Comparison of ENCODE assay signal across 8 mouse cellular contexts in the genomic region with DNA sequence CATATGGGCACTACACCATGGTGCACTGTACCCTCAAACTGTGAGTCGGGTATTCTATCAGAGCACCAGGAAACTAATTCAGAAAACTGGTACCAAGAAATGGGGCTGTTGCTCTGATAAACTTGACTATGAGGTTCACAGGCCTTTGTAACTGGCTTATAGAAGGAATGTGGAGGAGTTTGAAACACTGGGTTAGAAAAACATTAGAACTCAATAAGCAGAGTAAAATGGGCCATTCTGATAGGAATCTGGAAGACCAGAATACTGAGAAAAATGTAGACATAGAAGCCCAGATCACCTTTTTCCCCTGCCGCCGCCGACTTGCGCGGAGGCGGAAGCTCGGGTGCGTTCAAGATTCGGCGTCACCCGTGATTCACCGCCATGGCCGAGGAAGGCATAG. TPM values are rescaled to one million over a fixed set of nuclear protein-coding genes. Genes with fewer than 3 reads are reported as not detected.
DNase-seq lines count a peak whose midpoint lies in the region; ATAC-seq and TF ChIP-seq lines count a peak whose summit lies in the region.

Gene Rps12-ps3, plus strand, starts transcription at position 301 of the 400 bp plus-strand sequence.

- H3K27ac ChIP-seq in kidney, embryonic 15.5 days, result no peak within 1 kb of the TSS
- no peak within 1 kb of the TSS for H3K27ac ChIP-seq in ES-E14 (ENCODE audit: insufficient read depth, low read depth, low read length, poor library complexity, severe bottlenecking)
- H3K27ac ChIP-seq in cortical plate, adult 2 months (ENCODE audit: insufficient read depth, low read length), result no peak within 1 kb of the TSS
- H3K27ac ChIP-seq in intestine, embryonic 16.5 days (ENCODE audit: low read length), result no peak within 1 kb of the TSS

- no peak for ATAC-seq in kidney, embryonic 15.5 days (replicated peaks; ENCODE audit: low FRiP score)
- no peak for ATAC-seq in intestine, embryonic 16.5 days
- ATAC-seq in monocyte, adult 5-6 weeks (replicated peaks; ENCODE audit: insufficient number of reproducible peaks, low FRiP score, low TSS enrichment, poor library complexity, severe bottlenecking), result no peak

- in situ Hi-C loops in ES-E14 (cut with MboI; ENCODE audit: low sequenced_read_pairs in 2 of 2, unreplicated experiment in 2 of 2), result no loop called here

- no peak within 1 kb of the TSS for H3K4me2 ChIP-seq in kidney, embryonic 15.5 days
- no peak within 1 kb of the TSS for H3K4me2 ChIP-seq in intestine, embryonic 16.5 days (ENCODE audit: low read depth, low read length)

- DNase-seq in kidney, adult 8-10 months, result no peak
- DNase-seq in ES-E14 (ENCODE audit: low read depth, low spot score), result no peak
- no peak for DNase-seq in right cerebral cortex, adult 2 months (ENCODE audit: low spot score in 2 of 2)
- DNase-seq in cerebellum, postnatal 14 days, result no peak

- no peak for TF ChIP-seq POLR2A in cortical plate, adult 2 months (IDR thresholded peaks at IDR 0.05; ENCODE audit: extremely low read depth, insufficient read depth, low read length)

- H3K9ac ChIP-seq in kidney, embryonic 15.5 days, result no peak within 1 kb of the TSS
- H3K9ac ChIP-seq in ES-E14 (ENCODE audit: insufficient read depth, low read depth, low read length, poor library complexity, severe bottlenecking), result no peak within 1 kb of the TSS
- H3K9ac ChIP-seq in intestine, embryonic 16.5 days (ENCODE audit: low read depth, low read length), result no peak within 1 kb of the TSS

- peaks cover 14% of the 10 kb centered on the region for H3K36me3 ChIP-seq in kidney, embryonic 15.5 days
- H3K36me3 ChIP-seq in ES-E14 (ENCODE audit: control insufficient read depth, insufficient read depth, low read length, poor library complexity, severe bottlenecking), result peaks cover 2% of the 10 kb centered on the region; the same call in 1 of the 2 replicates
- peaks cover 2% of the 10 kb centered on the region; the same call in 1 of the 2 replicates for H3K36me3 ChIP-seq in intestine, embryonic 16.5 days (ENCODE audit: control insufficient read depth, insufficient read depth, low read length)

- H3K4me1 ChIP-seq in kidney, embryonic 15.5 days, result no peaks in the 10 kb centered on the region
- H3K4me1 ChIP-seq in ES-E14 (ENCODE audit: control insufficient read depth in 2 of 2, insufficient read depth in 2 of 2, low read length in 2 of 2, poor library complexity in 1 of 2), result no peaks in the 10 kb centered on the region
- no peaks in the 10 kb centered on the region for H3K4me1 ChIP-seq in cortical plate, adult 2 months (ENCODE audit: control insufficient read depth, insufficient read depth, low read length)
- H3K4me1 ChIP-seq in intestine, embryonic 16.5 days (ENCODE audit: control insufficient read depth, insufficient read depth, low read length), result no peaks in the 10 kb centered on the region

- WGBS in kidney, embryonic 15.5 days, result 96% methylated on average over 14 of the region's 14 CpGs
- over 99% methylated on average over 12 of the region's 14 CpGs for WGBS in intestine, embryonic 16.5 days

- H3K27me3 ChIP-seq in kidney, embryonic 15.5 days, result no peaks in the 10 kb centered on the region
- H3K27me3 ChIP-seq in intestine, embryonic 16.5 days (replicated peaks; ENCODE audit: control insufficient read depth, insufficient read depth, low read length), result no peaks in the 10 kb centered on the region

- TF ChIP-seq CTCF in cortical plate, adult 2 months (IDR thresholded peaks at IDR 0.05; ENCODE audit: extremely low read depth, insufficient read depth, low read length), result no peak

- H3K9me3 ChIP-seq in kidney, embryonic 15.5 days (replicated peaks), result no peaks in the 10 kb centered on the region
- H3K9me3 ChIP-seq in ES-E14 (ENCODE audit: control insufficient read depth, insufficient read depth, low read depth, low read length), result no peaks in the 10 kb centered on the region
- H3K9me3 ChIP-seq in intestine, embryonic 16.5 days (ENCODE audit: control insufficient read depth, low read length), result no peaks in the 10 kb centered on the region

- H3K4me3 ChIP-seq in kidney, embryonic 15.5 days (replicated peaks), result no peak within 1 kb of the TSS
- H3K4me3 ChIP-seq in ES-E14 (ENCODE audit: insufficient read depth in 1 of 2, low read depth in 1 of 2, low read length in 2 of 2, poor library complexity in 1 of 2, severe bottlenecking in 1 of 2), result no peak within 1 kb of the TSS
- H3K4me3 ChIP-seq in cortical plate, adult 2 months (ENCODE audit: insufficient read depth, low read length), result no peak within 1 kb of the TSS
- no peak within 1 kb of the TSS for H3K4me3 ChIP-seq in intestine, embryonic 16.5 days (ENCODE audit: low read length)

TF ChIP-seq in ES-E14, 5 proteins besides CTCF, POLR2A, EP300 and RAD21:
- TF ChIP-seq ZC3H11A (IDR thresholded peaks at IDR 0.05; ENCODE audit: borderline replicate concordance, low read depth, low read length), result no peak
- no peak for TF ChIP-seq CHD2 (IDR thresholded peaks at IDR 0.05; ENCODE audit: low read depth, low read length)
- TF ChIP-seq MAFK (IDR thresholded peaks at IDR 0.05; ENCODE audit: insufficient read depth, low read depth, low read length), result no peak
- TF ChIP-seq HCFC1 (IDR thresholded peaks at IDR 0.05; ENCODE audit: borderline replicate concordance, insufficient read depth, low read length), result no peak
- TF ChIP-seq ZNF384 (IDR thresholded peaks at IDR 0.05; ENCODE audit: low read depth, low read length), result no peak

RNA-seq across cellular contexts. Expression of gene Rps12-ps3, which starts in this region (rescaled TPM):
- polyA plus RNA-seq in kidney, embryonic 15.5 days (2015; fragmentation: Nextera tagmentation; extraction: Ambion mirVana), result 10.3 and 18.9 TPM in 2 replicates
- total RNA-seq in ES-E14 (2012; rRNA removed), result 262 and 538 TPM in 2 replicates
- 118 and 135 TPM in 2 replicates for polyA plus RNA-seq in cortical plate, adult 2 months (2012; rRNA removed)
- polyA plus RNA-seq in intestine, embryonic 16.5 days (2015; fragmentation: Nextera tagmentation; extraction: Ambion mirVana), result 14.2 and 16.4 TPM in 2 replicates
- total RNA-seq in monocyte, adult 5-6 weeks (2017), result 191 to 497 TPM (median 426 TPM) in 3 replicates
